Mouse (Mus musculus) testis, adult 2 months (tissue): ENCODE data around the gene Chchd10.

Experiments
- CTCF ChIP-seq: fragments of 200-500 bp; IDR thresholded peaks from 2 replicates; pipeline ENCODE4 v1.5.1; 2012; ENCODE audit warnings: low read depth, mild to moderate bottlenecking, inconsistent platforms, low read length, moderate library complexity; ENCODE audit not compliant: control insufficient read depth, insufficient read depth, insufficient replicate concordance
- POLR2A ChIP-seq: fragments of 200-500 bp; IDR thresholded peaks from 2 replicates; pipeline ENCODE4 v1.6.1; 2012; ENCODE audit warnings: low read depth, mild to moderate bottlenecking, inconsistent platforms, low read length, moderate library complexity; ENCODE audit not compliant: control insufficient read depth

GRCm38 (mm10) chr10:75944066-75944772, 11.3 kb downstream of the Chchd10 start:
- TF ChIP-seq POLR2A (no peak), CTCF (no peak)
